Mouse (Mus musculus) small intestine, adult 2 months (tissue): Measurements from ENCODE around the gene Ptch2. TPM values are rescaled to one million over a fixed set of nuclear protein-coding genes. Genes with fewer than 3 reads are reported as not detected.

Source experiments
- H3K27ac ChIP-seq: fragments of 200-500 bp; 2 replicates; pipeline ENCODE4 v1.5.1; 2012; ENCODE audit warnings: low read depth, low read length, control low read depth, inconsistent platforms; ENCODE audit not compliant: insufficient read depth
- H3K27me3 ChIP-seq: fragments of 200-500 bp; 2 replicates; pipeline ENCODE4 v1.6.1; 2012; ENCODE audit warnings: mild to moderate bottlenecking, moderate library complexity, low read length, inconsistent platforms; ENCODE audit not compliant: control insufficient read depth, insufficient read depth
- H3K36me3 ChIP-seq: fragments of 200-500 bp; 2 replicates; pipeline ENCODE4 v1.6.1; 2012; ENCODE audit warnings: mild to moderate bottlenecking, low read length, control low read depth, inconsistent platforms; ENCODE audit not compliant: control insufficient read depth, insufficient read depth
- H3K4me1 ChIP-seq: fragments of 200-500 bp; 2 replicates; pipeline ENCODE4 v1.6.1; 2012; ENCODE audit warnings: low read length, inconsistent platforms, mixed read lengths; ENCODE audit not compliant: control insufficient read depth, insufficient read depth, insufficient read length
- H3K4me3 ChIP-seq: fragments of 200-500 bp; 2 replicates; pipeline ENCODE4 v1.5.1; 2012; ENCODE audit warnings: low read depth, mild to moderate bottlenecking, control low read depth, inconsistent platforms, low read length, moderate library complexity
- CTCF ChIP-seq: fragments of 200-500 bp; IDR thresholded peaks from 2 replicates; pipeline ENCODE4 v1.5.1; 2012; ENCODE audit warnings: low read depth, mild to moderate bottlenecking, control low read depth, inconsistent platforms, low read length, moderate library complexity, mixed read lengths; ENCODE audit not compliant: insufficient replicate concordance, insufficient read length; ENCODE audit errors: extremely low read depth
- POLR2A ChIP-seq: fragments of 200-500 bp; IDR thresholded peaks from 2 replicates; pipeline ENCODE4 v1.6.1; 2012; ENCODE audit warnings: low read depth, mild to moderate bottlenecking, control low read depth, inconsistent platforms, low read length, moderate library complexity
- whole genome bisulfite sequencing: fragments of 180-500 bp; shearing (Covaris S2); methylation state at CpG from one replicate; pipeline ENCODE4 v1.1.7; 2018; 5-methylcytosine and 5-hydroxymethylcytosine counted together
- polyA plus RNA-seq: library from polyadenylated mRNA; depleted of rRNA; stranded (reverse); fragments of >200 nt; gene quantifications from 2 replicates; pipeline ENCODE4 v1.2.3, GENCODE M21; 2012

Ptch2 gene
- polyA plus RNA-seq, 1 experiment = 3.7 TPM

- Histone ChIP-seq H3K27me3 (no peaks in the 10 kb centered on the region), H3K36me3 (peaks cover 13% of the 10 kb centered on the region), H3K27ac (peak overlapping the region; percentile 95), H3K4me1 (peaks cover 32% of the 10 kb centered on the region), H3K4me3 (no peak overlapping the region)
- TF ChIP-seq POLR2A = no peak; the same call in 1 of the 2 replicates
- TF ChIP-seq CTCF = no peak
- 62% methylated on average over 14 of the region's 14 CpGs for WGBS
These were observed 28.9 kb downstream of the Ptch2 start for GRCm38 (mm10) chr4:117124518-117125347.

- Histone ChIP-seq H3K36me3 (peaks cover 13% of the 10 kb centered on the region), H3K27me3 (no peaks in the 10 kb centered on the region), H3K27ac (peak within 1 kb of the TSS; percentile 95), H3K4me3 (no peak within 1 kb of the TSS), H3K4me1 (peaks cover 28% of the 10 kb centered on the region)
- WGBS = 56% methylated on average over 8 of the region's 8 CpGs
- TF ChIP-seq CTCF = no peak
- TF ChIP-seq POLR2A = no peak
These were observed 29.6 kb downstream of the Ptch2 start, which contains the start of gene Btbd19 for GRCm38 (mm10) chr4:117125348-117125909. Gene Btbd19 (minus strand): TSS chr4:117125725.

- 54% methylated on average over 15 of the region's 15 CpGs for WGBS
- no peak overlapping the region for H3K4me3 ChIP-seq
- H3K4me1 ChIP-seq = peaks cover 28% of the 10 kb centered on the region
- H3K27ac ChIP-seq = peak overlapping the region; percentile 95
- TF ChIP-seq POLR2A = no peak
- no peak for TF ChIP-seq CTCF
- H3K27me3 ChIP-seq = no peaks in the 10 kb centered on the region
- H3K36me3 ChIP-seq = peaks cover 17% of the 10 kb centered on the region
These were observed 30.2 kb downstream of the Ptch2 start for GRCm38 (mm10) chr4:117125910-117126674.

DNA sequence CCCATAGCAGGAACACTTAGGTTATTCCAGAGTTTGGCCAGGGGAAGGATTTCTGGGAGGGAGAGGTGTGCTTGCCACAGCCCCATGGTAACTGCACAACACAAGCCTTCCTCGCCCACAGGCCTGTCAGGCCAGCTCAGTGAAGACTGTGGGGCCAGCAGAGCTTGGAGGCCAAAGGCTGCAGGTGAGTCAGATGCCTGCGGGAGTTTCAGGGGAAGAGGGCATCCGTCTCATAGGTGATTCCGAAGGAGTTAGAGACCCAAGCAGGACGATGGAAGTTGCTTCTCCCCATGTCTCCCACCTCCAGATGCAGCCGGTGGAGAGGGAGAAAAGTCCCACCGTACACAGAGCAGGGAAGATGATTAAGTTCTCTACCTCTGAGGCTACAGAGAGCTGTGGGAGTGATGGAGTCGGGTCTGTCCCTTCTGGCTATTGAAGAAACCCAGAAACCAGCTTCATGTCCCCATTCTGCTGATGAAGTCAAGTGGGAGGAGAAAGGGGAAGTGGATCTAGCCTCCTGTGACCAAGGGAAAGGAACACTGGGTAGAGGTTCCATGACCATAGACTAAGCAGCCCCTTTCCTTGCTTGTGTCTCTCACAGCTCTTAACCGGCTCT is 30.9 kb downstream of the Ptch2 start, which contains the start of gene Tctex1d4:
Gene Tctex1d4, plus strand, starts transcription at position 120 of the 616 bp plus-strand sequence.
- Histone ChIP-seq H3K4me1 (peaks cover 25% of the 10 kb centered on the region), H3K36me3 (peaks cover 20% of the 10 kb centered on the region), H3K27ac (peak within 1 kb of the TSS; percentile 95), H3K4me3 (no peak within 1 kb of the TSS), H3K27me3 (no peaks in the 10 kb centered on the region)
- WGBS = 72% methylated on average over 9 of the region's 9 CpGs
- no peak for TF ChIP-seq CTCF
- no peak for TF ChIP-seq POLR2A

DNA sequence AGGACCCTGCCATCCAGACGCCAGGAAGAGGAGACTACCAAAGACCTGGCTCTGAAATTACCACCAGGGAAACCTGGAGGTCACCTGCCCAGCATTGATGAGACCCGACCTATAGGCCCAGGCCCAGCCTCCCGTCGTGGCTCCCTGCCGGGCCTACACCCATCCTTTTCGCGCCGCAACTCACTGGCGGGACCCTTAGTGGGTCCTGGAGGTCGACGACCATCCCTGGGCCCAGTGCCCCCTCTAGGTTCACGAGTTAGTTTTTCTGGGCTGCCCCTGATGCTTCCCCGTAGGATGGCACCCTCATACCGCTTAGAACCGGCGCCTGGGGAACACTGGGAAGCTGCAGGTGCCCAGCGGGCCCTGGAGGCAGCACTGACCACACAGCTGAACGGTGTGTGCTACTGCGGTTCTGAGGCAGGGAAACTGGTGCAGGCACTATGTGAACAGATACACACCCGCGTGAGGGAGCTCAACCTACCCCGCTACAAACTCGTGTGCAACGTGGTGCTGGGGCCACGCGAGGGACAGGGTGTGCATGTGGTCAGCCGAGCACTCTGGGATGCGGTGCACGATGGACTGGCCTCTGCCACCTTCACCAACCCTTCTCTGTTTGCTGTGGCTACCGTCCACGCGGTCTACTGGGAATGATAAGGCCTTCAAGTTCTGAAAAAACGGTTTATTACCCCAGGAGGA is 32.3 kb downstream of the Ptch2 start:
- Histone ChIP-seq H3K4me3 (no peak overlapping the region), H3K27ac (no peak overlapping the region), H3K27me3 (no peaks in the 10 kb centered on the region), H3K4me1 (peaks cover 27% of the 10 kb centered on the region), H3K36me3 (peaks cover 20% of the 10 kb centered on the region)
- TF ChIP-seq CTCF = no peak
- TF ChIP-seq POLR2A = no peak
- 88% methylated on average over 33 of the region's 33 CpGs for WGBS

GRCm38 (mm10) chr4:117130790-117131189 is 34.9 kb downstream of the Ptch2 start:
- H3K4me3 ChIP-seq = no peak overlapping the region
- WGBS = 90% methylated on average over 6 of the region's 6 CpGs
- no peak overlapping the region for H3K27ac ChIP-seq
- no peaks in the 10 kb centered on the region for H3K27me3 ChIP-seq
- H3K36me3 ChIP-seq = peaks cover 20% of the 10 kb centered on the region
- TF ChIP-seq CTCF (no peak), POLR2A (no peak)
- peaks cover 24% of the 10 kb centered on the region; the same call in 1 of the 2 replicates for H3K4me1 ChIP-seq
